Mouse (Mus musculus): ENCODE measurements around the gene Slc39a8.

Gene Slc39a8

DNA sequence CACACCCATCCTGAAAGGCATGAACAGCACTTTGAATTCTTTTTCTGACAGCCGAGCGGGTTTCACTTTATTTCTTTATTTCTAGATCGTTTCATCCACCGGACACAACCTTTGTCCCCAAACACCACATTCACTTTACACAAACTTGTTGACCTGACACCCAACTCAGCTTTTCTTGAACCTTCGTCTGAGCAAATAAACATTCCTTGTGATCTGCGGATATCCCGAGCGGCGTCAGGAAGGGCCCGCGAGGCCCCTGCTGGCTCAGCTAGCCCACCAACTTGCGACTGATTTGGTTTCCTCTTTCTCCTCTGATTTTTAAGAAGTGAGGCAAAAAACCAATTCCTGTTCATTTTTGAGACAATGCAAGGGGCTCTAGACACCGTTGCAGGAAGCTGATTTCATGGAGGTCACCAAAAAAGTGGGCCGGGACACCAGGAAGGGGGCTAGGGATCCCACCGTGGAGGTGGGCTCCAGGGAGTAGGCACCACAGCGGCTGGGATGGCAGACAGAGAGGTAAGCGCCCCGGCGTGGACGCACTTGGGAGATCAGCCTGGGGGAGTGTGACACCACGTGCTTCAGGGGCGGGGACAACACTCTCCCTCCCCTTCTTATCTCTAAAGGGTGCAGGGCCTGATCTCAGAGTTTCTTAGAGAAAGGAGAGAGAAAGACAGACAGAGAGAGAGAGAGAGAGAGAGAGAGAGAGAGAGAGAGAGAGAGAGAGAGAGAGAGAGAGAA lies at the start of gene Slc39a8:
Gene Slc39a8 (plus strand): TSS at position 264 of the 738 bp plus-strand sequence.
- DNase-seq (ENCODE audit: low spot score) = peak; percentile 20

DNA sequence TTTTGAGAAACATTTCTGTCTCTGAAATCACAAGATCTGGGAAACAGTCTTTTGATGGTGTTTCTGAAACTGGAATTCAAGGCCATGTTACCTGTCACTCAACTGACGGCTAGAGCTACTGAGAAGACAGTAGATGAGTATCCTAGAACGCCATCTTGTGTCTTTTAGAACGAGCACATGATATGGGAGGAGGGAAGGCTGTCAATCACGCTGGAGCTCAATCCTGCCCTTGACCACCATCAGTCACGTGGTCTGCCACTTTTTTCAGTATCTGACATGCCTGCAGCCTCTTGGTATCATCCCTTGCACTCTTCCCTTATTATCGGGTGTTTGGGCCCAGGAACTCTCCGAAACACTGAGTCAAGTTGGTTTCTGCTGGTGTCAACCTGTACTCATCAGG lies 40.0 kb upstream of the Slc39a8 start:
- DNase-seq (ENCODE audit: low spot score) = no peak

DNA sequence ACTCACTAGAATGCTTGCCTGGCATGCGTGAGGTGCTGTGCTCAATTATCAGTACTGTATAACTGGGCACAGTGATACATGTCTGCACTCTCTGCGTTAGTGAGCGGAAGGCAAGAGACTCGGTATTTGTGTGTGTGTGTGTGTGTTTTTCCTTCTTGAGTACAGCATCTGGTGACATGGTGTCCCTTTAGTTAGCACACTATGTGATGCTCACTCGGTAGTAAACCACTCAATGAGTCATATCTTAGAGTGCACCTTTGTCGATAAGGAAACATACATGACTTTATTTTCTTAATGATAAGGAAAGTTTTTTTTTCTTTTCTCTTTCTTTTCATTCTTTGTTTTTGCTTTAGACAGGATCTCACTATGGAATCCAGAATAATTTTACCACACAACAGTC lies 29.0 kb upstream of the Slc39a8 start:
- no peak for DNase-seq (ENCODE audit: low spot score)

DNA sequence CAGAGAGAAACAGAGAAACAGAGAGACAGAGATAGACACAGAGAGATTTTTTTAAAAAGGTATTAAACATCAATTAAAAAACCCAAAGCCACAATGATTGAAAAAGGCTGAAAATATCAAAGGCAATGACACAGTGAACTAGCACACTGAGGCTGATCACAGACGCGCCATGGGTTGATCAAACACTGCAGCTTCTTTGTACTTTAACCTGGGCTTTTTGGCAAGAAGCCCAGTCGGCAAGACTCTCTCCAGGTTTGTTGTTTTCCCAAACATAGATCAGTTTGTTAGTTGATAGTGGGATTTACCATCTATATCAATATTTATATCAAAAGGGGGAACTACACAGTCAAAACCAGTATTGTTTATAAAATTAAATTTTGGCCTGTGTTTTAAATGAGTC lies 26.8 kb upstream of the Slc39a8 start:
- DNase-seq (ENCODE audit: low spot score) = no peak

DNA sequence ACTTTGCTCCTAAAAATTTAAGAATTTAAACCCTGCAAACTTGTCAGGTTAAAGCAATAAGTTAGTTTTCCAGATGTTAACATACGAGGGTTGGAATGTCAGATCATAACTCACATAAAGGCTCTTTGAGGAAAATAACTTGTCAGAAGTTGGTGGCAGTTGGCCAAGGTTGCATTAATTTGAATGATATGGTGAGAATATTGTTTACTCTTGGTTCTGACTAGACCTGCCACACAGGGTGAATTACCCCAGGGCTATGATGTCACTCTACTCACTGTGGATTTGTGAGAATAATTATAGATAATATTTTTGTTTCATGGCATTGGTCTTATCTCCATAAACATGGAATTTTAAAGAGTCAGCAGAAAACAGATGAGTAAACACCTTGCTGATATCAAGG lies 26.4 kb upstream of the Slc39a8 start:
- DNase-seq (ENCODE audit: low spot score) = no peak

DNA sequence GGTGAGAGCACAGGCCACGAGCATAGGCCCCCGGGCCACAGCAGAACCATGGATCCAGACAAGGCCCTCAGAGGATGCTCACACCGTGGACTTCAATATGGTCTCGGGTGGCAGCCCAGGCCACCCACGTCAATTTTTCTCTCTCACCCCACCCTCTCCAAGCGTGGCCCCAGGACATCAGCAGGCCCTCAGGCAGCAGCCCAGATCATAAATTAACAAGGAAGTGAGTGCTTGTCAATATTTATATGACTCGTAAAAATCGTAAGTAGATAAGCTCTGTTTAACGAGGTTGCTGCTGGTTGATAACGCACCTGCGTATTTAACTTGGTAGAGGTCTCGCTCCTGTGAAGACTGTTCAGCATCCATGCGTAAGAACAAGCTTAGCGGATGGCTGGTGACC lies 10.4 kb upstream of the Slc39a8 start:
- DNase-seq (ENCODE audit: low spot score) = no peak

DNA sequence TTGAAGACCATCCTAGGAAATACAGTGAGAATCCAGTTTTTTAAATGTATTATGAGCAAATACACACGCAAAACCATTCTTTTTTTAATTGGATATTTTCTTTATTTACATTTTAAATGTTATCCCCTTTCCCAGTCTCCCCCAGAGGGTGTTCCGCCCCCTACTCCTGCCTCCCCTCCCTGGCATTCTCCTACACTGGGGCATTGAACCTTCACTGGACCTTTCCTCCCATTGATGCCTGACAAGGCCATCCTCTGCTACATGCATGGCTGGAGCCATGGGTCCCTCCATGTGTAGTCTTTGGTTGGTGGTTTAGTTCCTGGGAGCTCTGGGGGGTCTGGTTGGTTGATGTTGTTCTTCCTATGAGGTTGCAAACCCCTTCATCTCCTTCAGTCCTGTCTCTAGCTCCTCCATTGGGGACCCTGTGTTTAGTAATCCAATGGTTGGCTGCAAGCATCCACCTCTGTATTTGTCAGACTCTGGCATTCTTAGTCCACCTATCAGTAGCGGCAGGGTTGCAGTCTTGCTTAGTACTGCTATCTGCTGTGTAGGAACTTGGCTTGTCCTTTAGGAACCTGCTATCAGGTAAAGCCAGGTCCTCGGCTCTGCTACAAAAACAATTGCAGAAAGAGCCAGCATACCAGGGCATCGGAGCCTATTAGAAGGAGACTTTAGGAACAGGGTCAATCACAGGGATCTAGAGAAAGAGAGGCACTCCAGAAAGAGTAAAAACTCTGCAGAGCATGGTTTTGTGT lies 8.9 kb upstream of the Slc39a8 start:
- DNase-seq (ENCODE audit: low spot score) = no peak

DNA sequence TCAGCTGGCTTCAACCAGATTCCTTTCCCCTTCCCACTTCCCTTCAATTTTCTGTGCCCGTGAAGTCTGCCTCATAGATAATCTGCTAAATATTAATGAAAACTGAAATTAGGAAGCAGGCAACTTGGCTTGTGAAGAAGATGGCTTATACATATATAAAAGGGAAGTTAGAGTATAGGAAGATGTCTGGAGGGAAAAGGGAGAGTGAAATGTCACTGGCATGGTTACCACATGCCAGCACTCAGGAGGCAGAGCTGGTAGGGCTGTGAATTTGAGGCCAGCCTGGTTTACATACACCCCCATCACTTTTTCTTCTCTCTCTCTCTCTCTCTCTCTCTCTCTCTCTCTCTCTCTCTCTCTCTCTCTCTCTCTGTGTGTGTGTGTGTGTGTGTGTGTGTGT lies 8.0 kb upstream of the Slc39a8 start:
- DNase-seq (ENCODE audit: low spot score) = no peak

DNA sequence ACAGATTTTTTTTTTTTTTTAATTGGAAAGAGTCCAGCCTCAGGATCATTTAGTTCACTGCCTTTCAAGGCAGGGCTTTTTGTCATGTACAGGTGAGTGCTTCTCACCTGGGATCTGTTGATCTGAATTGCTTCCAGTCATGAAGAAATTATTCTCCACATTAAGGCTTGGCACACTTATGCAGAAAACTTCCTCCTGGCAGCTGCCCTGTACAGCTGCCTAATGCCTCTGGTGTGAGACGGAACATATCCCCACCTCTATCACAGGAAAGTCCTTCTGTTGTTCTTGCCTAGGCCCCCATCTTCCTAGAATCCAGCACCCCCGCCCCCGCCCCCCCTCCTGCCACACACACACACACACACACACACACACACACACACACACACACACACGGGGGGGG lies 643 bp upstream of the Slc39a8 start:
- no peak for DNase-seq (ENCODE audit: low spot score)

DNA sequence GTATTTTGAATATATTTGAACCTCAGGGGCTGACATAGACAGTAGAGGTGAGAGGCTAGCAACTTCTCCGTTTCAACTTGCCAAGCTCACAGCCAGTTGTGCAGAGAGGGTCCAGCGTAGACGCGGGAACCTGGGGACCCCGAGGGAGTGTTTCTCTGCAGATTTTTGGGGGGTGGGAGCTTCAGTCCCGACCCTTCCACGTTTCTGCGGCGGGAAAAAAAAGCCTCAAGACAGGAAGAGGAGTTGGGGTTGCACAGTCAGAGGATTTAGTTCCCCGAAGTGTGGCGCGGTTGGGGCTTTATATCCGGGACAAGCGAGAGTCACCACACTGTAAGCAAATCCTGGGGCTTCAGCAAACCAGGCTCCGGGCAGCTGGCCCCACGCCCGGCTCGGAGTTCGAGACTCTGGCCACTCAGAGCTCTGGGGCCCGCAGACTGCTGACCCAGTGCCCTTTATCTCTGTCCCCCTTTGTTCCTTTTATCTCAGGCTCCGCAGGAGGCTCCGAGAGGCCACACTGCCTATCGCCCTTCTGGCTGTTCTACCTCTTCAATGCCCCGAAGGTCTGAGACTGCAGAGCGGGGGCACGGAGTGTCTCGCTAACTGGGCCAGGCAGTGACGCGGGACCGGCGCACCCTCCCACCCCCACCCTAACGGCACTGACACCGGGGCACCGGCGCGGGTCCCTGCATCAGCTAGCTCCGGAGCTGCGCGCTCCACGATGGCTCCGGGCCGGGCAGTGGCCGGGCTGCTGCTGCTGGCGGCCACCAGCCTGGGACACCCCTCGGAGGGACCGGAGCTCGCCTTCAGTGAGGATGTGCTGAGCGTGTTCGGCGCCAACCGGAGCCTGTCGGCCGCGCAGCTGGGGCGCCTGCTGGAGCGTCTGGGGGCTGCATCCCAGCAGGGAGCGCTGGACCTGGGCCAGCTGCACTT lies 940 bp downstream of the Slc39a8 start:
- no peak for DNase-seq (ENCODE audit: low spot score)

DNA sequence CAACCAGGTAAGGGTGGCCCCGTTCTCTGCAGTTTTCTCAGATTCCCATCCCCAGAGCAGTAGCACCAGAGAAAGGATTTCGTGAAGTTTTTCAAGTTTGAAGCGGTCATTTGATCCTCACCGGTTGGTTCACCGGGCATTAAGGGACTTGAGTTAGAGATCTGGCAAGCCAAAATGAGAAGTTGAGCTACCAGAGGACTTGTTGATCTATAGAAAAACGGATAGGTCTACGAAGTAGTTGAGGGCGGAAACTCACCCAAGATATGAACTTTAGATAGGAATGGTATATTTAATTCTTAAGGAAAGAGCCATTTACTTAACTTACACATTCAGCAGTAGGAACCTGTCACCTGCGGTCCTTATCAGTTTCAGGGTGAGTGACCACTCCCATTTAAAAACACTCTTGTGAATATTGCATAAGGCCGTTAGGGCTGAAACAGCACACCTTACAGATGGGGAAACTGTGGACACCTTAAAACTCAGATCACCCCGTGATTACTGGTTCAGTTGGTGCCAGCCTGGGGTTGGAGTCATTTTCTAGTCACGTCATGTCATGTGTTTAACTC lies 1.7 kb downstream of the Slc39a8 start:
- no peak for DNase-seq (ENCODE audit: low spot score)

DNA sequence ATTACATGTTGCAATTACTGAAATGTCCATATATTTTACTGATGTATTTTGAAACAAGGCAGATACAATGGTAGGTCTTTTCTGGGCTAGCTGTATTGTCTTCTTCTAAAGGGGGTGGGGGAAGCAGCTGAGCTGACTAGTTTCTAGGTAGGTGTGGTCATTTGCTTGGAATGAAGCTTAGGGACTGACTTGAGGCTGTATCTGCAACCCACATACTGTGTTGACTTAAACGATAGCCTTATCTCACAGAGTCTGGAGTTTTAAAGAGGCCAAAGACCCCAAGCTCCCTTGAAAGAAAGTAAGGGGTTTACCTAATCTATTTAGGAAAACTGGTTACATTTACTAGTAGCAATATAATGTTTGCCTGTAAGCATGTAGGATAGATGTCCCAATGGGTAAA lies 2.9 kb downstream of the Slc39a8 start:
- DNase-seq (ENCODE audit: low spot score) = no peak

DNA sequence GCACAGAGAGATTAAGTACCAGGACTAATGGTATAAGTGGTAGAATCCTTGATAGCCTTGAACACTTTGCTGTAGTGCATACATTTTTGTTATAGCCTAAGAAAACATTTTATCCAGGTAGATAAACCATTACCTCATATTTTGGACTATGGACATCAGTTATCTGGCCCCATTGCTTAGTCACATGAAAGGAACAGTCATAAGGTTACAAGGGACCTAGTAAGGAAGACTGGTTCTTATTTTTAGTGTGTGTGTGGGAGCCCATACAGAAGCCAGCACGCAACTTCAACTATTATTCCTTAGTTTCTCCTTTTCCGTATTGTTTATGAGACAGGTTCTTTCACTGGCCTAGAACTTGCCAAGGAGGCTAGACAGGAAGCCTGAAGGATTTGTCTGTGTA lies 7.4 kb downstream of the Slc39a8 start:
- no peak for DNase-seq (ENCODE audit: low spot score)

DNA sequence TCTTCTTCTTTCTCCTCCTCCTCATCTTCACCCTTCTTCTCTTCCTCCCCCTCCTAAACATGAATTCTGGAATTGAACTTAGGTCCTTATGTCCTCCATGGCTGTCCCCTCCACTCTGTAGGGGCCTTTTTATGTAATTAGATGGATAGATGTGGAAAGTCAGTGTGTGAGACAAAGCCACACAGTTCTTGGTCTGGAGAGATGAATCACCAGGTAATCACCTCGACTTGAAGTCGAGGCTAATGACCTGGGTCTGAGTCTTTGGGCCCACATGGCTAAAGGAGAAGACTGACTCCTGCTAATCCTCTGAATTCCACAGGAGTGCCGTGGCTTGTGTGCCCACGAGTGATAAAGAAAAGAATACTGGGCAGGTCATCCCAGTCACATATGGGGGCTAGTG lies 7.8 kb downstream of the Slc39a8 start:
- no peak for DNase-seq (ENCODE audit: low spot score)

DNA sequence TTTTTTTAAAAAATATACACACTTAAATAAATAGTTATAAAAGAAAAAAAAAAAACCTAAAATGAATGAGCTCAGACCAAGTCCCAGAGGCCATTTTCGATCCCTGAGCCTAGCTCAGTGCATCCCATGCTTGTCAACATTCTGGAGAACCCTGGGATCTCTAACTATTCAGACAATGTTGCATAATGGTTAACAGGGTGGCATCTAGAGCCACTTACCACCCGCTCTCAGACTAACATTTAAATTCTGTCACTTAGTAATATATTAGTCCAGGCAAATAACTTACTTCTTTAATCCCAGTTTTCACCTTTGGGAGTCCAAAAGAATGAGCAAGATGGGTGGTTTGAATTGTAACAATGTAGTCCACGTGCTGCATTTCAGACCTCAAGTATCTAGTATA lies 9.9 kb downstream of the Slc39a8 start:
- DNase-seq (ENCODE audit: low spot score) = no peak

DNA sequence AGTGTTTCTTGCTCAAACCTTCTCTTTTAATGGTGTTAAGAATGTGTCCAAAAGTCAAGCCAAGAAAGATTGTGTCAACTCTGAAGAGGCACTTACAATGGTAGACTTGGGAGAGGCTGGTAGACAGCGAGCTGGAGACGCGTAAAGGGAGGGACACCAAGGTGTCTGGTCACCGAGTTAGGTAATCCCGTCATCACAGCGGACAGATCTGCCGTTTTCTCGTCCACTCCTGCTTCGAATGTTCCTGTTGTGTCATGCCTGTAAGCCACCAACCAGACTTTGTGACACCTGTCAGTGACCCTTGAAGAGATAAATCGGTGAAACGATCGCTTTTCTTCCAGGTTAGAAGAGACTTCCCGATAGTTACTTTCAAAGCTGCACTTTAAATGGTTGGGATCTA lies 14.5 kb downstream of the Slc39a8 start:
- DNase-seq (ENCODE audit: low spot score) = no peak

DNA sequence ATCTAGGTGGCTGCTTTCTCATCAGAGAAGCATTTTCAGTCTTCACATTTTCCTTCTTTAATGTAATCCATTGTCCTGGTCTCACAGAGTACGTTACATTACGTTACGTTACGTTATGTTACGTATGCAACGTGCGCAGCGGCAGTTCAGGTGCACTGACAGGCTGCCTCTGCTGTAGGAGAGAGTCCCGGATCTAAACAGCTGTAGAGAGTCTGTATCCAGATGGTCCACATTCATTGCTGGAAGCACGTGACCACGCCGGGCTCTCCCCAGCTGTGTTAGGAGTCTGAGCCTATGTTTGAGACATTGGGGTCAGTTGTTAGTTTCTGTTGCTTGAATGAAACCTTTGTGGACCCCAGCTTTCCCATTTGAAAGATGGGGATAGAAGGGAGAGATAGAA lies 15.1 kb downstream of the Slc39a8 start:
- DNase-seq (ENCODE audit: low spot score) = no peak

DNA sequence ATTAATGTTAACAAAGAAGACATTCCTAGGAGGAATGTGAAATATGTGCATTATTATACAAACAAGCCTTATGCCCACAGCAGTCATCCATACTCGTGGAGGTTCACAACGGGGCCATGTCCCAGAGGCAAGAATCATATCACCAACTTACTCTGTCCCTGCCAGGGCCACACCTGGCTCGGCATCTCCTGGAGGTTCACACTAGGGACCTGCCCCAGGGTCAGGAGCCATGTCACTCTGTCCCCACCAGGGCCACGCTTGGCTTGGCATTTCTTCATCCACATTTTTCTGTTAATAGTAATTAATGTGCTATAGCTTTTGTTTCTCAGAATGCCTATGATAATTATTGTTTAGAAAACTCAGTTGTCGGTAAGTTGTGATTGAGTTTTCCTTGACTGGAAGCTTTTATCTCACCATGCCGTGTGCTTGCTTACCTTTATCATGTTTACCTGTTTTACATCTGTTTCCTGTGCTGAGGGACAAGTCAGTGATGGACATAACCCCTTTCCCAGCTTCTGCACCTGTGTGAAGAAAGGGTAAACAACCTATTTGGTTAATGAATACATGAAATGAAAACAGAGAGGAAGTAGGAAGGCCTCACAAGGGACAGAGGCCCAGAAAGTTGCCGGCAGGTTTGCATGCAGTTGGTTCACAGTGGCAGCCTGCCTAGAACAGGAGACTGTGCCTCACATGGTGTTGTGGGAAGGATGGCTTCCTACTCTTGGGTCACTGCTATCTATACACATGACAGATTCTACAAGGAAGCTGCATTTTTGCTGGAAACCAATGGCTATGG lies 16.8 kb downstream of the Slc39a8 start:
- DNase-seq (ENCODE audit: low spot score) = no peak

DNA sequence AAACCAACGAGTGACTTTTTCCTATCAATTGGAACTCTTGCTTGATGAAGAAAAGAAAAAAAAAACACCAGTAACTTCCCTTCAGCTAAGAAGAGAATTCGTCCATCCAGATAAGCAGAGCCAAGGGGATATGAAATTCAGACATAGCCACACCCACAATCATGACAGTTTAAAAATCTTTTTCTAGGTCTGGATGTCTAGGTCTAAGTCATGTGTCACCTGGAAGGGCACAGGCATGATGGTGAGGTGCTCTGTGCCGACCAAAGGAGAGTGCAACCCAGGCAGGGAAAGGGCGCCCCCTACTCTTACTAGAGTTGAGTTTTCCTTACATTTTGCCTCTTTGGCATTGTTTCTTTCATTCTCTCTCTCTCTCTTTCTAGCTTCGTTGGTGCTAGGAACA lies 18.1 kb downstream of the Slc39a8 start:
- no peak for DNase-seq (ENCODE audit: low spot score)

DNA sequence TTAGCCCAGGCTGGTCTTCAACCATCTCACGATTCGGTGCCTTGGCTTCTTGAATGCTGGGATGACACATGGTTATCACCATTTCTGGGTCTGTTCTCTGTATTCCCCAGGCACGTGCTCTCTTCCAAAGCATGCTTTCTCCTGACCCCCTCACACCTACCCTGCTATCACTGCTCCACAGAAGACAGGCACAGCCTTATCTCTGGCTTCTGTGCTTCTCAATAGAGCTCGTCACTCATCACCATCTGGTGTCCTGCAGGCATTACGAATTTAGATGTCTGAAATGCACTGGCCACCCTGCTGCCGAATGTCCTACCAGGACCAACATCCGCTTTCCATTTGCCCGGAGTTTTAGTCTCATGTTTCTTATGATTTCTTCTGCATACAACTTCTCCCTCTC lies 18.6 kb downstream of the Slc39a8 start:
- no peak for DNase-seq (ENCODE audit: low spot score)

DNA sequence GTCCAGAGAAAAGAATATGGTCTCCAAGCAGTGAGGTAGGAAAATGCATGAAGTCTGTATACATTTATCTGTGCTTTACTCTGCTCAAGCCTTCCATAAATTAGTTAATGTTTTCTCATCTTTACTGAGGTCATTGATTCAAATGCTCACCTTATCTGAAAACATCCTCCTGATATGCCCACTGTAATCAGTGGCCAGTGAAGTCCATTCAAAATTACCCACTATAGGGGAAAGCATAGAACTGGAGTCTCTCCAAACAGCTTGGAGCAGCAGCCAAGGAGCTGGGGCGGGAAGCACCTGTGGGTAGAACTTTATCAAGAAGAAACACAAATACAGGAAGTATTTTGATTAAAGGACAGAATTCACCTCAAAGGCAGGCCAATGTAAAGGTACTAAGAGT lies 19.8 kb downstream of the Slc39a8 start:
- DNase-seq (ENCODE audit: low spot score) = no peak

DNA sequence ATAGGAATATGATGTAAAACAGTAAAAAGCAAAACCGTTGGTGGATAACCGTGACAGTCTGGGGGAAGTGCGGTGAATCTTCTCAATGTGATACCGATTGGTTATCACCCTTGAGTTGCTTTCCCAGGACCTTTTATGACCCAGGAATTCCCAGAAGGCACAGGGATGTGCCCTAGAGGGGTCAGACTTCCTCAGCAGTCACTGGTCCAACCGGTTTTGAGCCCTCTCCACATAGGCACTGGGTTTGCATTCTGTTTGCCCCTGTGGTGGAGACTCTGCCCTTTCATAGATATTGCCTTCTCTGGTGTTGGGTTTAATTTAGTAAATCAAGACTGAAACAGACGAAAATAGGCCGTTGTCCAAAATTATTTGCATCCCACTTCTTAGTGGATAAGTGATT lies 20.8 kb downstream of the Slc39a8 start:
- no peak for DNase-seq (ENCODE audit: low spot score)
